Mouse (Mus musculus) CH12.LX (cell line): ENCODE data around the gene Urgcp. TPM values are rescaled to one million over a fixed set of nuclear protein-coding genes. Genes with fewer than 3 reads are reported as not detected.

ENCODE experiments used
- DNase-seq: peaks from one replicate; pipeline ENCODE4 v3.0.0-alpha.2; 2013; ENCODE audit errors: extremely low read depth
- H3K27ac ChIP-seq: 2 replicates; pipeline ENCODE4 v1.5.1; 2012; ENCODE audit warnings: low read depth, mild to moderate bottlenecking, control low read depth, moderate library complexity; ENCODE audit not compliant: insufficient read depth
- H3K27me3 ChIP-seq: replicated peaks from 2 replicates; pipeline ENCODE3; 2012; ENCODE audit warnings: inconsistent platforms
- H3K36me3 ChIP-seq, 2 experiments: replicated peaks in 1 of 2; 2 replicates each; pipeline versions ENCODE3 to v1.6.1; 2012; ENCODE audit warnings: inconsistent platforms in 1 of 2, low read length in 1 of 2, mild to moderate bottlenecking in 1 of 2, mixed read lengths in 1 of 2, moderate library complexity in 1 of 2; ENCODE audit not compliant: control insufficient read depth in 1 of 2, insufficient read depth in 1 of 2
- H3K4me1 ChIP-seq, 2 experiments: 2 replicates each; pipeline ENCODE4 v1.6.1; 2012; ENCODE audit warnings: inconsistent platforms in 1 of 2, moderate library complexity in 1 of 2; ENCODE audit not compliant: insufficient read depth in 2 of 2, control insufficient read depth in 1 of 2
- H3K4me2 ChIP-seq: 2 replicates; pipeline ENCODE4 v1.6.1; 2012; ENCODE audit warnings: low read depth, mild to moderate bottlenecking, control low read depth; ENCODE audit not compliant: poor library complexity, insufficient read depth, severe bottlenecking
- H3K4me3 ChIP-seq, 3 experiments: fragments of 150-350 bp in 1 of 3; sonication (generic) in 1 of 3; replicated peaks in 1 of 3; 2 replicates each; pipeline versions ENCODE3 to v1.5.1; 2011 to 2012; ENCODE audit warnings: low read depth in 2 of 3, low read length in 2 of 3, mild to moderate bottlenecking in 2 of 3, moderate library complexity in 2 of 3, control low read depth in 1 of 3, improper control_type of control experiment in 1 of 3, inconsistent platforms in 1 of 3, mixed read lengths in 1 of 3; ENCODE audit not compliant: poor library complexity in 1 of 3
- H3K79me2 ChIP-seq: replicated peaks from 2 replicates; pipeline ENCODE4 v1.6.1; 2012; ENCODE audit warnings: mild to moderate bottlenecking, moderate library complexity; ENCODE audit not compliant: control insufficient read depth, poor library complexity, insufficient read depth, severe bottlenecking; ENCODE audit errors: extremely low read depth
- H3K9ac ChIP-seq: 2 replicates; pipeline ENCODE4 v1.6.1; 2012; ENCODE audit warnings: low read depth, mild to moderate bottlenecking, control low read depth, moderate library complexity; ENCODE audit not compliant: insufficient read depth
- H3K9me3 ChIP-seq: replicated peaks from 2 replicates; pipeline ENCODE3; 2012; ENCODE audit warnings: low read length, inconsistent platforms, mixed read lengths
- BHLHE40 ChIP-seq: IDR thresholded peaks from 2 replicates; pipeline ENCODE4 v1.6.1; 2011; ENCODE audit warnings: mild to moderate bottlenecking, low read depth, low read length, improper control_type of control experiment
- CHD1 ChIP-seq: IDR thresholded peaks from 2 replicates; pipeline ENCODE4 v1.6.1; 2012; ENCODE audit warnings: low read depth, low read length, improper control_type of control experiment, inconsistent platforms
- CHD2 ChIP-seq: IDR thresholded peaks from 2 replicates; pipeline ENCODE4 v1.6.1; 2011; ENCODE audit warnings: low read length, improper control_type of control experiment
- CTCF ChIP-seq, 2 experiments: IDR thresholded peaks in 1 of 2; conservative IDR thresholded peaks in 1 of 2; 2 replicates each; pipeline ENCODE4 v1.5.1; 2011 to 2012; ENCODE audit warnings: low read depth in 2 of 2, low read length in 2 of 2, improper control_type of control experiment in 1 of 2, inconsistent platforms in 1 of 2, mild to moderate bottlenecking in 1 of 2, moderate library complexity in 1 of 2
- E2F4 ChIP-seq: IDR thresholded peaks from 2 replicates; pipeline ENCODE4 v1.6.1; 2011; ENCODE audit warnings: low read depth, low read length, improper control_type of control experiment; ENCODE audit not compliant: insufficient replicate concordance
- EP300 ChIP-seq: IDR thresholded peaks from 2 replicates; pipeline ENCODE4 v1.6.1; 2011; ENCODE audit warnings: low read length, improper control_type of control experiment
- IRF4 ChIP-seq: IDR thresholded peaks from 2 replicates; pipeline ENCODE4 v1.6.1; 2014; ENCODE audit warnings: low read depth, mild to moderate bottlenecking, inconsistent platforms, low read length, improper control_type of control experiment
- JUND ChIP-seq: conservative IDR thresholded peaks from 2 replicates; pipeline ENCODE4 v1.6.1; 2011; ENCODE audit warnings: low read depth, low read length, improper control_type of control experiment
- KAT2A ChIP-seq: IDR thresholded peaks from 2 replicates; pipeline ENCODE4 v1.6.1; 2012; ENCODE audit warnings: low read length, improper control_type of control experiment, inconsistent platforms; ENCODE audit not compliant: insufficient replicate concordance
- MAX ChIP-seq: IDR thresholded peaks from 2 replicates; pipeline ENCODE4 v1.6.1; 2011; ENCODE audit warnings: low read length, improper control_type of control experiment
- MAZ ChIP-seq: IDR thresholded peaks from 2 replicates; pipeline ENCODE4 v1.6.1; 2012; ENCODE audit warnings: low read depth, mild to moderate bottlenecking, inconsistent platforms, low read length, improper control_type of control experiment, moderate library complexity
- MEF2A ChIP-seq: IDR thresholded peaks from 2 replicates; pipeline ENCODE4 v1.6.1; 2014; ENCODE audit warnings: low read depth, mild to moderate bottlenecking, inconsistent platforms, low read length, improper control_type of control experiment, borderline replicate concordance
- MXI1 ChIP-seq: IDR thresholded peaks from 2 replicates; pipeline ENCODE4 v1.6.1; 2011; ENCODE audit warnings: mild to moderate bottlenecking, low read depth, low read length, improper control_type of control experiment
- NELFE ChIP-seq: IDR thresholded peaks from 2 replicates; pipeline ENCODE4 v1.6.1; 2011; ENCODE audit warnings: low read depth, low read length, improper control_type of control experiment
- NRF1 ChIP-seq: IDR thresholded peaks from 2 replicates; pipeline ENCODE4 v1.6.1; 2014; ENCODE audit warnings: low read depth, mild to moderate bottlenecking, inconsistent platforms, low read length, improper control_type of control experiment, moderate library complexity
- PAX5 ChIP-seq: IDR thresholded peaks from 2 replicates; pipeline ENCODE4 v1.6.1; 2012; ENCODE audit warnings: low read length, inconsistent platforms, mixed read lengths
- POLR2A ChIP-seq: IDR thresholded peaks from 2 replicates; pipeline ENCODE4 v1.6.1; 2011; ENCODE audit warnings: low read depth, mild to moderate bottlenecking, improper control_type of control experiment, low read length
- POLR2AphosphoS2 ChIP-seq: IDR thresholded peaks from 2 replicates; pipeline ENCODE4 v1.6.1; 2011; ENCODE audit warnings: low read depth, low read length, improper control_type of control experiment
- RAD21 ChIP-seq: IDR thresholded peaks from 2 replicates; pipeline ENCODE4 v1.6.1; 2011; ENCODE audit warnings: low read depth, mild to moderate bottlenecking, low read length, improper control_type of control experiment, moderate library complexity
- RCOR1 ChIP-seq: conservative IDR thresholded peaks from 2 replicates; pipeline ENCODE4 v1.6.1; 2012; ENCODE audit warnings: low read depth, mild to moderate bottlenecking, inconsistent platforms, low read length, improper control_type of control experiment
- SIN3A ChIP-seq: IDR thresholded peaks from 2 replicates; pipeline ENCODE4 v1.6.1; 2012; ENCODE audit warnings: low read length, improper control_type of control experiment, inconsistent platforms
- SMC3 ChIP-seq: IDR thresholded peaks from 2 replicates; pipeline ENCODE4 v1.6.1; 2011; ENCODE audit warnings: low read depth, low read length, improper control_type of control experiment
- TBP ChIP-seq: conservative IDR thresholded peaks from 2 replicates; pipeline ENCODE4 v1.6.1; 2011; ENCODE audit warnings: low read depth, low read length, improper control_type of control experiment
- TCF12 ChIP-seq: IDR thresholded peaks from 2 replicates; pipeline ENCODE4 v1.6.1; 2014; ENCODE audit warnings: low read depth, mild to moderate bottlenecking, inconsistent platforms, low read length, improper control_type of control experiment
- UBTF ChIP-seq: IDR thresholded peaks from 2 replicates; pipeline ENCODE4 v1.6.1; 2012; ENCODE audit warnings: low read depth, mild to moderate bottlenecking, inconsistent platforms, low read length, improper control_type of control experiment, moderate library complexity
- USF1 ChIP-seq: IDR thresholded peaks from 2 replicates; pipeline ENCODE4 v1.6.1; 2014; ENCODE audit warnings: low read depth, mild to moderate bottlenecking, inconsistent platforms, low read length, improper control_type of control experiment
- USF2 ChIP-seq: conservative IDR thresholded peaks from 2 replicates; pipeline ENCODE4 v1.6.1; 2011; ENCODE audit warnings: low read depth, low read length, improper control_type of control experiment
- ZC3H11A ChIP-seq: IDR thresholded peaks from 2 replicates; pipeline ENCODE4 v1.6.1; 2012; ENCODE audit warnings: low read depth, mild to moderate bottlenecking, inconsistent platforms, low read length, improper control_type of control experiment
- ZMIZ1 ChIP-seq: IDR thresholded peaks from 2 replicates; pipeline ENCODE4 v1.6.1; 2012; ENCODE audit warnings: low read depth, mild to moderate bottlenecking, inconsistent platforms, low read length, improper control_type of control experiment
- dilution Hi-C: fragments of 300-500 bp; cut with MboI; formaldehyde crosslinking; loops from 2 replicates; pipeline ENCODE4 v1.14.3; 2020; ENCODE audit warnings: low sequenced_read_pairs; ENCODE audit not compliant: extremely low pct_unique_long_range_greater_than_20kb, extremely low pct_ligation_motif_present
- in situ Hi-C: fragments of 300-500 bp; cut with MboI; formaldehyde crosslinking; loops from 3 replicates; pipeline ENCODE4 v1.14.3; 2019; ENCODE audit warnings: low sequenced_read_pairs, low pct_ligation_motif_present, low pct_unique_long_range_greater_than_20kb, mixed read lengths
- polyA plus RNA-seq: library from polyadenylated mRNA; unstranded; fragments of >175 nt; gene quantifications from 2 replicates; pipeline ENCODE4 v1.2.1, GENCODE M21; 2012; ENCODE audit warnings: low read depth; ENCODE audit not compliant: insufficient read length
- total RNA-seq, 2 experiments: library from RNA; depleted of rRNA; stranded (reverse); fragments of 300-350 nt in 1 of 2; fragments of >200 nt in 1 of 2; gene quantifications; 2 replicates each; pipeline ENCODE4 v1.2.3; 2012 to 2014

Gene Urgcp
- total and polyA plus RNA-seq, 3 experiments = 11.7 to 13.1 (median 11.7) TPM

GRCm38 (mm10) chr11:5742106-5742505, 20.1 kb downstream of the Urgcp start:
- H3K27ac ChIP-seq = no peak overlapping the region
- DNase-seq = peak; percentile 45
- peaks cover 5% of the 10 kb centered on the region for H3K9me3 ChIP-seq
- no peaks in the 10 kb centered on the region for H3K27me3 ChIP-seq
- H3K4me3 ChIP-seq = peak overlapping the region in 1 of 3 experiments; percentile 67
- H3K36me3 ChIP-seq = peaks cover 0 to 2% of the 10 kb centered on the region in 2 experiments
- no peak overlapping the region for H3K9ac ChIP-seq
- dilution Hi-C loops (no loop called here), in situ Hi-C loops (no loop called here)
- H3K4me1 ChIP-seq = peaks cover 10 to 28% of the 10 kb centered on the region in 2 experiments
- peaks cover 7% of the 10 kb centered on the region for H3K79me2 ChIP-seq
- TF ChIP-seq RCOR1 (0 out of 2 replicates have a peak, but pooled peaks have one; percentile 17), PAX5 (no peak), SMC3 (peak; percentile 50), POLR2A (no peak), TBP (0 out of 2 replicates have a peak, but pooled peaks have one; percentile 17), CTCF (conservative IDR thresholded peaks at IDR 0.05 in 1 of 2, IDR thresholded peaks at IDR 0.05 in 1 of 2; ENCODE audit: low read depth in 2 of 2, low read length in 2 of 2) (peak in 1 of 2 experiments; percentile 90; a peak in 2 of 4 replicates), RAD21 (peak; percentile 32)
- H3K4me2 ChIP-seq = no peak overlapping the region

- Histone ChIP-seq H3K79me2 (peaks cover 7% of the 10 kb centered on the region), H3K4me2 (peak overlapping the region; percentile 71)
- in situ Hi-C loops = no loop called here
- peak; percentile 59 for DNase-seq
- TF ChIP-seq KAT2A = 0 out of 2 replicates have a peak, but pooled peaks have one; percentile 46
- TF ChIP-seq NRF1 = peak; percentile 61
- TF ChIP-seq USF1 = no peak
- peak; percentile 100 for TF ChIP-seq UBTF
- TF ChIP-seq MEF2A = peak; percentile 50; the same call in 1 of the 2 replicates
- TF ChIP-seq MAZ = 0 out of 2 replicates have a peak, but pooled peaks have one; percentile 42
- TF ChIP-seq USF2 = no peak
- TF ChIP-seq SMC3 = no peak
- TF ChIP-seq CHD1 = peak; percentile 52; the same call in 1 of the 2 replicates
- peak; percentile 84 for TF ChIP-seq POLR2A
- no peak for TF ChIP-seq CHD2
- 0 out of 2 replicates have a peak, but pooled peaks have one; percentile 18 for TF ChIP-seq IRF4
- peak; percentile 55; the same call in 1 of the 2 replicates for TF ChIP-seq MAX
- 0 out of 2 replicates have a peak, but pooled peaks have one; percentile 37 for TF ChIP-seq TBP
- no peak for TF ChIP-seq E2F4
- TF ChIP-seq BHLHE40 = 0 out of 2 replicates have a peak, but pooled peaks have one; percentile 15
- peak; percentile 87; the same call in 1 of the 2 replicates for TF ChIP-seq SIN3A
- TF ChIP-seq POLR2AphosphoS2 = peak; percentile 45; the same call in 1 of the 2 replicates
- peak; percentile 94 for TF ChIP-seq ZMIZ1
- TF ChIP-seq EP300 = 0 out of 2 replicates have a peak, but pooled peaks have one; percentile 25
- TF ChIP-seq ZC3H11A = no peak
- TF ChIP-seq TCF12 = peak; percentile 83
- TF ChIP-seq JUND = no peak
- TF ChIP-seq MXI1 = peak; percentile 62
- peak; percentile 86 for TF ChIP-seq NELFE
- TF ChIP-seq, all 38 proteins: peak for 18
- dilution Hi-C loops = no loop called here
- H3K4me1 ChIP-seq = peaks cover 10 to 28% of the 10 kb centered on the region in 2 experiments
- H3K9ac ChIP-seq = peak overlapping the region; percentile 88
- peak overlapping the region; percentile 67 to 88 (median 76) for H3K4me3 ChIP-seq
- no peaks in the 10 kb centered on the region for H3K27me3 ChIP-seq
- H3K36me3 ChIP-seq = peaks cover 0 to 2% of the 10 kb centered on the region in 2 experiments
- H3K27ac ChIP-seq = peak overlapping the region; percentile 31; the same call in 1 of the 2 replicates
- no peaks in the 10 kb centered on the region for H3K9me3 ChIP-seq
Measured at GRCm38 (mm10) chr11:5740965-5741627, 21.1 kb downstream of the Urgcp start.
